ENCODE assay signal across 17 mouse cellular contexts in the genomic region with DNA sequence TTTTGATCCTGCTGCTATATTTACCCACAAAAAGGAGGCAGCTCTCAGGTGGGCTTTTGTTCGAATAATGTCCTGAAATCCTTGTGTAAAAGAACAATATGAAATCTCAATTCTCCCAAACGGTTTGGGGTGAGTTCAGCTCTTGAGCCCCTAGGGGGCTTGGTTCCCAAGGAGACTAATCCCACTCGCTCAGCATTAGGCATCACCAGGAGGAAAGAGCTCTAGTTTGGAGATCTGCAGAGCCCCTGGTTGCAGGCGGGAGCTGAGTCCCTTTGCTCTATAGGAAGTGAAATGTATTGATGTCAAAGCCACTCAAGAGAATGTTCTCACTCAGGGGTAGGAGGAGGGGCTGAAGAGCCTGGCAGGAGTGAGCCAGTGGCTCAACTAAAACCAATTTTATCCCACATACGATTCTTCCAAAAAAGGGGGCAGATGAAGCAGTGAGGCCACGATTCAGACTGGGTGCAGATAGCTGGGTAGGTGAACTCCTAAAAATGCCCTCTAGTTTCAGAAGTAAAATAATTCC. TPM values are rescaled to one million over a fixed set of nuclear protein-coding genes. Genes with fewer than 3 reads are reported as not detected.
DNase-seq lines count a peak whose midpoint lies in the region; ATAC-seq and TF ChIP-seq lines count a peak whose summit lies in the region.
"Had no signal": no experiment of that assay in that cellular context is flagged by ENCODE, and none has a peak within 500 bp of the region (broad histone marks: within the 10 kb centered on the region; RNA-seq: fewer than 3 reads in every experiment).

No protein-coding gene starts in this region.

- H3K9ac ChIP-seq in forebrain, embryonic 13.5 days = no peak overlapping the region
- no peak overlapping the region for H3K9ac ChIP-seq in neural tube, embryonic 15.5 days (replicated peaks)
- no peak overlapping the region; the same call in 1 of the 2 replicates for H3K9ac ChIP-seq in midbrain, embryonic 11.5 days (ENCODE audit: low read length)
- H3K9ac ChIP-seq in stomach, postnatal 0 days (ENCODE audit: low read length) = no peak overlapping the region
- H3K9ac ChIP-seq: kidney, embryonic 15.5 days; lung, embryonic 14.5 days; neural tube, embryonic 13.5 days had no signal

- no peak for ATAC-seq in forebrain, embryonic 13.5 days
- ATAC-seq in neural tube, embryonic 15.5 days (ENCODE audit: low FRiP score) = no peak
- peak; percentile 73 for ATAC-seq in midbrain, embryonic 11.5 days (ENCODE audit: low FRiP score)
- no peak for ATAC-seq in stomach, postnatal 0 days (ENCODE audit: low FRiP score, low TSS enrichment)

- peak overlapping the region; percentile 74 for H3K27ac ChIP-seq in forebrain, embryonic 10.5 days
- no peak overlapping the region; the same call in 1 of the 2 replicates for H3K27ac ChIP-seq in forebrain, embryonic 13.5 days
- H3K27ac ChIP-seq in neural tube, embryonic 15.5 days (replicated peaks) = no peak overlapping the region
- H3K27ac ChIP-seq in midbrain, embryonic 11.5 days (ENCODE audit: low read depth, low read length) = peak overlapping the region; percentile 44; the same call in 1 of the 2 replicates
- H3K27ac ChIP-seq in stomach, postnatal 0 days (replicated peaks) = no peak overlapping the region
- H3K27ac ChIP-seq: kidney, embryonic 15.5 days; neural tube, embryonic 13.5 days had no signal

- peaks cover 60% of the 10 kb centered on the region for H3K4me1 ChIP-seq in forebrain, embryonic 10.5 days
- peaks cover 27% of the 10 kb centered on the region for H3K4me1 ChIP-seq in forebrain, embryonic 13.5 days
- H3K4me1 ChIP-seq in neural tube, embryonic 15.5 days = peaks cover 12% of the 10 kb centered on the region
- H3K4me1 ChIP-seq in midbrain, embryonic 11.5 days (ENCODE audit: control insufficient read depth, insufficient read depth, low read length) = peaks cover 33% of the 10 kb centered on the region
- no peaks in the 10 kb centered on the region for H3K4me1 ChIP-seq in stomach, postnatal 0 days (replicated peaks; ENCODE audit: control insufficient read depth, insufficient read depth)

- peak overlapping the region; percentile 22; the same call in 1 of the 2 replicates for H3K4me3 ChIP-seq in forebrain, embryonic 10.5 days
- no peak overlapping the region for H3K4me3 ChIP-seq in forebrain, embryonic 13.5 days
- no peak overlapping the region for H3K4me3 ChIP-seq in neural tube, embryonic 15.5 days (replicated peaks)
- H3K4me3 ChIP-seq in midbrain, embryonic 11.5 days (ENCODE audit: low read depth, low read length) = no peak overlapping the region
- H3K4me3 ChIP-seq in stomach, postnatal 0 days (ENCODE audit: low read depth, low read length) = no peak overlapping the region
- H3K4me3 ChIP-seq: kidney, embryonic 15.5 days; neural tube, embryonic 13.5 days had no signal

- peak; percentile 28; the same call in 1 of the 2 replicates for TF ChIP-seq CTCF in stomach, postnatal 0 days (IDR thresholded peaks at IDR 0.05; ENCODE audit: low read depth)

- H3K36me3 ChIP-seq in forebrain, embryonic 10.5 days (replicated peaks) = no peaks in the 10 kb centered on the region
- H3K36me3 ChIP-seq in forebrain, embryonic 13.5 days (ENCODE audit: poor library complexity, severe bottlenecking) = no peaks in the 10 kb centered on the region
- H3K36me3 ChIP-seq in neural tube, embryonic 15.5 days = no peaks in the 10 kb centered on the region
- no peaks in the 10 kb centered on the region for H3K36me3 ChIP-seq in midbrain, embryonic 11.5 days (ENCODE audit: control insufficient read depth, insufficient read depth, low read length)
- H3K36me3 ChIP-seq in stomach, postnatal 0 days (ENCODE audit: control insufficient read depth, insufficient read depth, low read length) = no peaks in the 10 kb centered on the region
- H3K36me3 ChIP-seq: kidney, embryonic 15.5 days; neural tube, embryonic 13.5 days had no signal

- DNase-seq in forebrain, embryonic 10.5 days (ENCODE audit: extremely low spot score, low spot score) = peak; percentile 66
- no peak for DNase-seq in neural tube, embryonic 10.5 days (ENCODE audit: extremely low spot score, low spot score)
- DNase-seq in midbrain, embryonic 11.5 days (ENCODE audit: low spot score, missing footprints) = peak; percentile 94
- DNase-seq in stomach, postnatal 0 days (ENCODE audit: low spot score) = no peak
- no peak for DNase-seq in adrenal gland, postnatal 4 days (ENCODE audit: low spot score in 2 of 2)
- no peak for DNase-seq in gastrocnemius, postnatal 36 days
- DNase-seq: adrenal gland, adult 8-10 months; cerebellum, adult 2 months; gastrocnemius, postnatal 10 days; heart, postnatal 10 days; lung, embryonic 14.5 days; lung, postnatal 4 days; thymus, adult 18-20 months had no signal

- intact Hi-C loops in gastrocnemius, postnatal 36 days (cut with DNase I) = no loop called here

- 3% methylated on average over 6 of the region's 6 CpGs for WGBS in forebrain, embryonic 10.5 days
- 3% methylated on average over 6 of the region's 6 CpGs for WGBS in forebrain, embryonic 13.5 days
- WGBS in neural tube, embryonic 15.5 days = 10% methylated on average over 6 of the region's 6 CpGs
- 2% methylated on average over 6 of the region's 6 CpGs for WGBS in midbrain, embryonic 11.5 days
- 15% methylated on average over 6 of the region's 6 CpGs for WGBS in stomach, postnatal 0 days

- peaks cover 65% of the 10 kb centered on the region for H3K27me3 ChIP-seq in forebrain, embryonic 10.5 days (ENCODE audit: poor library complexity, severe bottlenecking)
- H3K27me3 ChIP-seq in forebrain, embryonic 13.5 days = 0 out of 2 replicates have a peak, but pooled peaks cover 3% of the 10 kb centered on the region
- no peaks in the 10 kb centered on the region for H3K27me3 ChIP-seq in neural tube, embryonic 15.5 days (replicated peaks)
- H3K27me3 ChIP-seq in midbrain, embryonic 11.5 days (ENCODE audit: control insufficient read depth, insufficient read depth, low read length) = no peaks in the 10 kb centered on the region
- no peaks in the 10 kb centered on the region for H3K27me3 ChIP-seq in stomach, postnatal 0 days (ENCODE audit: control insufficient read depth, insufficient read depth, low read length)
- H3K27me3 ChIP-seq: neural tube, embryonic 13.5 days had no signal

- TF ChIP-seq EP300 in stomach, postnatal 0 days (optimal IDR thresholded peaks at IDR 0.05) = no peak

- no peak overlapping the region for H3K4me2 ChIP-seq in forebrain, embryonic 13.5 days
- 0 out of 2 replicates have a peak overlapping the region, but pooled peaks have one; percentile 3 for H3K4me2 ChIP-seq in neural tube, embryonic 15.5 days
- H3K4me2 ChIP-seq in midbrain, embryonic 11.5 days = peak overlapping the region; percentile 24; the same call in 1 of the 2 replicates
- no peak overlapping the region for H3K4me2 ChIP-seq in stomach, postnatal 0 days (replicated peaks; ENCODE audit: low read depth)
- H3K4me2 ChIP-seq: kidney, embryonic 15.5 days; lung, embryonic 14.5 days; neural tube, embryonic 13.5 days had no signal

- H3K9me3 ChIP-seq in forebrain, embryonic 10.5 days = no peaks in the 10 kb centered on the region
- H3K9me3 ChIP-seq in forebrain, embryonic 13.5 days (replicated peaks) = no peaks in the 10 kb centered on the region
- no peaks in the 10 kb centered on the region for H3K9me3 ChIP-seq in neural tube, embryonic 15.5 days (replicated peaks)
- H3K9me3 ChIP-seq in midbrain, embryonic 11.5 days (ENCODE audit: control insufficient read depth, low read length) = no peaks in the 10 kb centered on the region
- no peaks in the 10 kb centered on the region for H3K9me3 ChIP-seq in stomach, postnatal 0 days (ENCODE audit: control insufficient read depth, low read length)
- H3K9me3 ChIP-seq: kidney, embryonic 15.5 days; neural tube, embryonic 13.5 days had no signal

RNA-seq across cellular contexts. Expression of gene Fam181b, which starts 3.2 kb away (rescaled TPM):
- 33.3 and 34.6 TPM in 2 replicates for polyA plus RNA-seq in forebrain, embryonic 10.5 days (2016; fragmentation: Nextera tagmentation; extraction: Ambion mirVana)
- polyA plus RNA-seq in forebrain, embryonic 13.5 days (2015; fragmentation: Nextera tagmentation; extraction: Ambion mirVana) = 24.1 and 28.2 TPM in 2 replicates
- polyA plus RNA-seq in neural tube, embryonic 15.5 days (2015; fragmentation: Nextera tagmentation; extraction: Ambion mirVana) = 66.5 and 84.8 TPM in 2 replicates
- polyA plus RNA-seq in midbrain, embryonic 11.5 days (2014; fragmentation: Nextera tagmentation; extraction: Ambion mirVana) = 53.7 and 66.6 TPM in 2 replicates
- polyA plus RNA-seq in stomach, postnatal 0 days (2015; fragmentation: Nextera tagmentation; extraction: Ambion mirVana) = 2.7 and 3.0 TPM in 2 replicates
- total RNA-seq in adrenal gland, postnatal 4 days (2021) = 1 to 10 TPM; 3.6 to 6.2 TPM
- total RNA-seq in gastrocnemius, postnatal 36 days (2021) = 1 to 10 TPM in 1 of 2 experiments, under 1 TPM in 1; 0.94 to 1.2 TPM

Comparison
In these comparisons a context has a peak if more than half of its experiments do, and no peak if none do; other contexts are left out.
1. H3K27ac ChIP-seq: peak in forebrain, embryonic 10.5 days (single experiment) and midbrain, embryonic 11.5 days (single experiment); none in forebrain, embryonic 13.5 days (single experiment), neural tube, embryonic 15.5 days (single experiment) and stomach, postnatal 0 days (single experiment).
2. DNase-seq: peak in forebrain, embryonic 10.5 days (single experiment) and midbrain, embryonic 11.5 days (single experiment); none in neural tube, embryonic 10.5 days (single experiment), stomach, postnatal 0 days (single experiment), adrenal gland, postnatal 4 days (0 of 2) and gastrocnemius, postnatal 36 days (0 of 2).
3. H3K4me2 ChIP-seq: peak in neural tube, embryonic 15.5 days (single experiment) and midbrain, embryonic 11.5 days (single experiment); none in forebrain, embryonic 13.5 days (single experiment) and stomach, postnatal 0 days (single experiment).